Mouse (Mus musculus): ENCODE measurements around the gene Ppp3r2. TPM values are rescaled to one million over a fixed set of nuclear protein-coding genes. Genes with fewer than 3 reads are reported as not detected.

The Ppp3r2 gene
- total RNA-seq, 2 experiments from 2014 or later = 2.3 TPM

Other genes with a start within 250 kb of the Ppp3r2 start
- gene Acnat1, start 208.1 kb downstream of the Ppp3r2 start, total RNA-seq (2021) = under 1 TPM; 0.42 to 0.68 TPM
- under 1 TPM in 1 of 2 experiments, not detected in 1; 0.38 TPM for gene Baat, start 175.5 kb downstream of the Ppp3r2 start, total RNA-seq (2021)
- gene Mrpl50, start 160.9 kb downstream of the Ppp3r2 start, total RNA-seq (2021) = 10 to 100 TPM; 40.3 to 41.0 TPM
- gene Zfp189, start 160.8 kb downstream of the Ppp3r2 start, total RNA-seq (2021) = 1 to 10 TPM; 9.2 to 9.3 TPM
- under 1 TPM; 0.79 to 0.96 TPM for gene Aldob, start 132.5 kb downstream of the Ppp3r2 start, total RNA-seq (2021)
- 10 to 100 TPM; 67.8 to 71.7 TPM for gene Tmem246, start 84.1 kb downstream of the Ppp3r2 start, total RNA-seq (2021)
- gene Rnf20, start 50.0 kb downstream of the Ppp3r2 start, total RNA-seq (2021) = 10 to 100 TPM; 84.4 to 85.8 TPM
- gene Grin3a, start 163.7 kb upstream of the Ppp3r2 start, total RNA-seq (2021) = 10 to 100 TPM; 80.0 to 92.9 TPM